Mouse (Mus musculus) bone marrow, adult 2 months (tissue): ENCODE data around the gene Atf6.

ENCODE experiments used
- CTCF ChIP-seq: fragments of 200-500 bp; IDR thresholded peaks from 2 replicates; pipeline ENCODE4 v1.5.1; 2011; ENCODE audit warnings: low read length, control low read depth; ENCODE audit not compliant: control insufficient read depth, insufficient read depth
- POLR2A ChIP-seq: fragments of 200-500 bp; IDR thresholded peaks from 2 replicates; pipeline ENCODE4 v1.6.1; 2011; ENCODE audit warnings: low read depth, mild to moderate bottlenecking, control low read depth, low read length, borderline replicate concordance; ENCODE audit not compliant: control insufficient read depth

GRCm38 (mm10) chr1:170665200-170665599 lies 202.4 kb downstream of the Atf6 start:
- TF ChIP-seq CTCF: no peak
- TF ChIP-seq POLR2A: no peak
